ENCODE assay signal across 8 mouse cellular contexts in genomic region chr2:25196172-25196954, GRCm38 (mm10). TPM values are rescaled to one million over a fixed set of nuclear protein-coding genes. Genes with fewer than 3 reads are reported as not detected.
DNase-seq lines count a peak whose midpoint lies in the region; ATAC-seq and TF ChIP-seq lines count a peak whose summit lies in the region.

Gene Tor4a, minus strand, starts transcription at chr2:25196886.

- 14% methylated on average over 8 of the region's 8 CpGs for WGBS in neural tube, embryonic 12.5 days
- 7% methylated on average over 8 of the region's 8 CpGs for WGBS in heart, embryonic 14.5 days
- WGBS in kidney, postnatal 0 days, result 13% methylated on average over 8 of the region's 8 CpGs

- H3K27ac ChIP-seq in neural tube, embryonic 12.5 days, result no peak within 1 kb of the TSS
- peak within 1 kb of the TSS; percentile 75 to 82 for H3K27ac ChIP-seq in heart, embryonic 14.5 days (replicated peaks in 1 of 2; ENCODE audit: control insufficient read depth in 1 of 2, insufficient read depth in 1 of 2, low read depth in 2 of 2, low read length in 2 of 2)
- H3K27ac ChIP-seq in kidney, postnatal 0 days, result peak within 1 kb of the TSS; percentile 91

- peak within 1 kb of the TSS; percentile 21; the same call in 1 of the 2 replicates for H3K9ac ChIP-seq in neural tube, embryonic 12.5 days
- H3K9ac ChIP-seq in heart, embryonic 14.5 days (ENCODE audit: low read length), result peak within 1 kb of the TSS; percentile 66
- H3K9ac ChIP-seq in kidney, postnatal 0 days (ENCODE audit: low read depth, low read length), result peak within 1 kb of the TSS; percentile 50

- H3K4me1 ChIP-seq in neural tube, embryonic 12.5 days, result peaks cover 3% of the 10 kb centered on the region; the same call in 1 of the 2 replicates
- peaks cover 9 to 26% of the 10 kb centered on the region in 2 experiments; a peak in 3 of 4 replicates for H3K4me1 ChIP-seq in heart, embryonic 14.5 days (ENCODE audit: control insufficient read depth in 2 of 2, insufficient read depth in 2 of 2, low read length in 2 of 2)
- peaks cover 14% of the 10 kb centered on the region for H3K4me1 ChIP-seq in kidney, postnatal 0 days (replicated peaks; ENCODE audit: insufficient read depth, low read length)

- H3K36me3 ChIP-seq in neural tube, embryonic 12.5 days, result peaks cover 37% of the 10 kb centered on the region
- H3K36me3 ChIP-seq in heart, embryonic 14.5 days (ENCODE audit: control insufficient read depth, insufficient read depth, low read length), result peaks cover 33% of the 10 kb centered on the region
- H3K36me3 ChIP-seq in kidney, postnatal 0 days (ENCODE audit: insufficient read depth, low read length), result peaks cover 18% of the 10 kb centered on the region

- H3K9me3 ChIP-seq in neural tube, embryonic 12.5 days, result no peaks in the 10 kb centered on the region
- no peaks in the 10 kb centered on the region for H3K9me3 ChIP-seq in heart, embryonic 14.5 days (ENCODE audit: control insufficient read depth, low read length)
- no peaks in the 10 kb centered on the region for H3K9me3 ChIP-seq in kidney, postnatal 0 days (replicated peaks; ENCODE audit: low read length)

- peaks cover 32% of the 10 kb centered on the region for H3K27me3 ChIP-seq in neural tube, embryonic 12.5 days (replicated peaks)
- H3K27me3 ChIP-seq in heart, embryonic 14.5 days (ENCODE audit: control insufficient read depth, insufficient read depth, low read length), result peaks cover 5% of the 10 kb centered on the region
- H3K27me3 ChIP-seq in kidney, postnatal 0 days (ENCODE audit: insufficient read depth, low read length), result no peaks in the 10 kb centered on the region

- H3K4me2 ChIP-seq in neural tube, embryonic 12.5 days (replicated peaks), result peak within 1 kb of the TSS; percentile 40
- H3K4me2 ChIP-seq in heart, embryonic 14.5 days (ENCODE audit: low read length), result peak within 1 kb of the TSS; percentile 72
- peak within 1 kb of the TSS; percentile 65 for H3K4me2 ChIP-seq in kidney, postnatal 0 days (ENCODE audit: low read length)

- TF ChIP-seq CTCF in kidney, postnatal 0 days (IDR thresholded peaks at IDR 0.05; ENCODE audit: low read depth), result no peak; the same call in 1 of the 2 replicates

- H3K4me3 ChIP-seq in neural tube, embryonic 12.5 days, result no peak within 1 kb of the TSS
- peak within 1 kb of the TSS; percentile 35 to 42 for H3K4me3 ChIP-seq in heart, embryonic 14.5 days (ENCODE audit: control insufficient read depth in 1 of 2, insufficient read depth in 1 of 2, low read depth in 1 of 2, low read length in 2 of 2)
- peak within 1 kb of the TSS; percentile 37 for H3K4me3 ChIP-seq in kidney, postnatal 0 days (replicated peaks; ENCODE audit: low read depth, low read length)

- no peak for ATAC-seq in neural tube, embryonic 12.5 days (ENCODE audit: low FRiP score, low read depth)
- peak; percentile 75 for ATAC-seq in heart, embryonic 14.5 days (ENCODE audit: insufficient number of reproducible peaks, insufficient read depth, low FRiP score, low read depth)
- ATAC-seq in kidney, postnatal 0 days (replicated peaks; ENCODE audit: low FRiP score, low read depth), result peak; percentile 71

- no peak for DNase-seq in neural tube, embryonic 10.5 days (ENCODE audit: extremely low spot score, low spot score)
- peak; percentile 50 for DNase-seq in embryo, embryonic 11 days
- peak; percentile 90 for DNase-seq in kidney, postnatal 0 days (ENCODE audit: low spot score)
- DNase-seq in lung, postnatal 4 days, result peak; percentile 90 to 94
- DNase-seq in spleen, postnatal 36 days (ENCODE audit: low spot score in 2 of 2), result peak; percentile 97
- no peak for DNase-seq in cerebellum, adult 18-20 months

RNA-seq across cellular contexts. Expression of gene Tor4a, which starts in this region (rescaled TPM):
- 1.5 and 1.8 TPM in 2 replicates for polyA plus RNA-seq in neural tube, embryonic 12.5 days (2016; fragmentation: Nextera tagmentation; extraction: Ambion mirVana)
- polyA plus RNA-seq in heart, embryonic 14.5 days (2014; fragmentation: Nextera tagmentation; extraction: Ambion mirVana), result 6.5 and 8.0 TPM in 2 replicates
- 10.8 and 12.0 TPM in 2 replicates for polyA plus RNA-seq in kidney, postnatal 0 days (2015; fragmentation: Nextera tagmentation; extraction: Ambion mirVana)

Comparison
In these comparisons a context has a peak if more than half of its experiments do, and no peak if none do; other contexts are left out.
1. DNase-seq: peak in embryo, embryonic 11 days (single experiment), kidney, postnatal 0 days (single experiment), lung, postnatal 4 days (2 of 2) and spleen, postnatal 36 days (2 of 2); none in neural tube, embryonic 10.5 days (single experiment) and cerebellum, adult 18-20 months (0 of 2).
2. Peak in every context shown above with its lines, with median percentiles within 50 percentile points of each other: H3K4me2 ChIP-seq and H3K9ac ChIP-seq.